19 mouse cellular contexts compared by ENCODE assay signal in the genomic region with DNA sequence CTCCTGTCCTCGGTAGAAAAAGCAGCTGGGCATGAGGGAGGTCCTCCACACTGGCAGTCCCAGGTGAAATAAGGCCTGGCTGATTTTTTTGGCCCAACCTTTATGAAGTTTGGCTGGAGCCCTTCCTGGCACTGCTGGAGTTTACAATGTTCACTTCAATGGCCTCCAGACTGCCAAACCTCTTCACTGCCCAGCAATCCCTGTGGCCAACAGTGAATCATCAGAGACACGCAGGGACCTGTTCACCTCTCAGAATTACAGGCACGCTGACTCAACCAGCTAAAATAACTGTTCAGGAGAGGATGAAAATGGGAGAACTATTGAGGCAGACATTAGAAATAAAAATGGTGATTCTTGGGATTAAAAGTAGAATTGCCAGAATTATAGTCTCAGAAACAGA.
A peak's percentile ranks its signal among the peaks of the same experiment; 100 is the strongest.
DNase-seq lines count a peak whose midpoint lies in the region; ATAC-seq lines count a peak whose summit lies in the region.
"Had no signal": no experiment of that assay in that cellular context is flagged by ENCODE, and none has a peak within 500 bp of the region (broad histone marks: within the 10 kb centered on the region; RNA-seq: fewer than 3 reads in every experiment).

No protein-coding gene starts in this region.

- 90% methylated on average over 3 of the region's 3 CpGs for WGBS in midbrain, embryonic 11.5 days

- H3K4me3 ChIP-seq in midbrain, embryonic 11.5 days (ENCODE audit: low read depth, low read length), result no peak overlapping the region
- H3K4me3 ChIP-seq: erythroblast, embryonic 14.5 days; heart, adult 2 months; midbrain, embryonic 13.5 days; neural tube, embryonic 15.5 days had no signal

- no peaks in the 10 kb centered on the region for H3K36me3 ChIP-seq in midbrain, embryonic 11.5 days (ENCODE audit: control insufficient read depth, insufficient read depth, low read length)
- H3K36me3 ChIP-seq: midbrain, embryonic 13.5 days; neural tube, embryonic 15.5 days had no signal

- peak; percentile 71; the same call in 1 of the 2 replicates for ATAC-seq in cerebellum, adult (ENCODE audit: insufficient number of reproducible peaks, low FRiP score, low TSS enrichment)
- no peak for ATAC-seq in CD4-positive, CD25-positive, alpha-beta regulatory T cell, adult 4 months
- no peak for ATAC-seq in midbrain, embryonic 11.5 days (ENCODE audit: low FRiP score)
- ATAC-seq: forebrain, embryonic 16.5 days; inflammation-experienced regulatory T-cells, adult 6 months; midbrain, embryonic 13.5 days had no signal

- H3K4me2 ChIP-seq in midbrain, embryonic 11.5 days, result no peak overlapping the region
- H3K4me2 ChIP-seq: liver, embryonic 11.5 days; lung, embryonic 14.5 days; midbrain, embryonic 13.5 days; neural tube, embryonic 15.5 days had no signal

- no peaks in the 10 kb centered on the region for H3K9me3 ChIP-seq in midbrain, embryonic 11.5 days (ENCODE audit: control insufficient read depth, low read length)
- H3K9me3 ChIP-seq: midbrain, embryonic 13.5 days; neural tube, embryonic 15.5 days had no signal

- no peak overlapping the region for H3K9ac ChIP-seq in midbrain, embryonic 11.5 days (ENCODE audit: low read length)
- H3K9ac ChIP-seq: lung, embryonic 14.5 days; midbrain, embryonic 13.5 days; neural tube, embryonic 15.5 days had no signal

- H3K4me1 ChIP-seq in midbrain, embryonic 11.5 days (ENCODE audit: control insufficient read depth, insufficient read depth, low read length), result no peaks in the 10 kb centered on the region
- H3K4me1 ChIP-seq: midbrain, embryonic 13.5 days; neural tube, embryonic 15.5 days had no signal

- H3K27ac ChIP-seq in midbrain, embryonic 11.5 days (ENCODE audit: low read depth, low read length), result no peak overlapping the region
- H3K27ac ChIP-seq: heart, adult 2 months; midbrain, embryonic 13.5 days; neural tube, embryonic 15.5 days had no signal

- no peaks in the 10 kb centered on the region for H3K27me3 ChIP-seq in midbrain, embryonic 11.5 days (ENCODE audit: control insufficient read depth, insufficient read depth, low read length)
- H3K27me3 ChIP-seq: midbrain, embryonic 13.5 days; neural tube, embryonic 15.5 days had no signal

- DNase-seq in cerebellum, adult 11-12 months, result no peak
- DNase-seq in 3T3-L1 (ENCODE audit: low read depth, low spot score), result peak; percentile 89
- peak; percentile 76 for DNase-seq in brain, adult 2 months (ENCODE audit: low read depth, low spot score)
- DNase-seq in cerebellum, postnatal 25 days, result peak; percentile 30 to 47
- no peak for DNase-seq in left cerebral cortex, adult 8-10 months (ENCODE audit: low spot score in 2 of 2)
- no peak for DNase-seq in midbrain, embryonic 11.5 days (ENCODE audit: low spot score, missing footprints)
- DNase-seq: left cerebral cortex, postnatal 4 days; retina, postnatal 1 day; thymus, postnatal 14 days had no signal

Comparison
In these comparisons a context has a peak if more than half of its experiments do, and no peak if none do; other contexts are left out.
1. DNase-seq: peak in 3T3-L1 (single experiment), brain, adult 2 months (single experiment) and cerebellum, postnatal 25 days (2 of 2); none in cerebellum, adult 11-12 months (single experiment), left cerebral cortex, adult 8-10 months (0 of 2) and midbrain, embryonic 11.5 days (single experiment).